Mouse (Mus musculus) lung, postnatal 0 days (tissue): Measurements from ENCODE around the gene Cst7. TPM values are rescaled to one million over a fixed set of nuclear protein-coding genes. Genes with fewer than 3 reads are reported as not detected.

Experiments
- ATAC-seq: fragments of 200-750 bp; cut with Nextera tagmentation; 2 replicates; pipeline ENCODE4 v1.8.0; 2017; ENCODE audit warnings: moderate library complexity
- DNase-seq: peaks from one replicate; pipeline ENCODE4 v3.0.0-alpha.2; 2016; ENCODE audit warnings: low spot score
- H3K27ac ChIP-seq: fragments of 300-500 bp; sonication (generic); 2 replicates; pipeline ENCODE4 v1.5.1; 2014; ENCODE audit warnings: antibody characterized with exemption, mild to moderate bottlenecking, low read length, mixed read lengths
- H3K27me3 ChIP-seq: fragments of 300-500 bp; sonication (generic); replicated peaks from 2 replicates; pipeline ENCODE4 v1.6.1; 2014; ENCODE audit warnings: low read length, mixed read lengths; ENCODE audit not compliant: insufficient read depth
- H3K36me3 ChIP-seq: fragments of 300-500 bp; sonication (generic); 2 replicates; pipeline ENCODE4 v1.6.1; 2014; ENCODE audit warnings: low read length, mixed read lengths; ENCODE audit not compliant: insufficient read depth
- H3K4me1 ChIP-seq: fragments of 300-500 bp; sonication (generic); 2 replicates; pipeline ENCODE4 v1.6.1; 2014; ENCODE audit warnings: antibody characterized with exemption, low read depth, low read length, mixed read lengths; ENCODE audit not compliant: insufficient read depth
- H3K4me2 ChIP-seq: fragments of 300-500 bp; sonication (generic); replicated peaks from 2 replicates; pipeline ENCODE4 v1.6.1; 2014; ENCODE audit warnings: low read depth, mild to moderate bottlenecking, low read length, moderate library complexity, mixed read lengths
- H3K4me3 ChIP-seq: fragments of 300-500 bp; sonication (generic); 2 replicates; pipeline ENCODE4 v1.5.1; 2014; ENCODE audit warnings: low read depth, low read length
- H3K9ac ChIP-seq: fragments of 300-500 bp; sonication (generic); replicated peaks from 2 replicates; pipeline ENCODE4 v1.6.1; 2014; ENCODE audit warnings: low read depth, mild to moderate bottlenecking
- H3K9me3 ChIP-seq: fragments of 300-500 bp; sonication (generic); 2 replicates; pipeline ENCODE4 v1.6.1; 2016; ENCODE audit warnings: low read length, mixed read lengths
- CTCF ChIP-seq: IDR thresholded peaks from 2 replicates; pipeline ENCODE4 v1.5.1; 2016; ENCODE audit warnings: antibody characterized with exemption, mild to moderate bottlenecking
- EP300 ChIP-seq: IDR thresholded peaks from 2 replicates; pipeline ENCODE4 v1.6.1; 2016; ENCODE audit warnings: antibody characterized with exemption, mild to moderate bottlenecking, control low read depth
- WGBS: fragments of 180-500 bp; shearing (Covaris S2); extraction: QIAGEN DNeasy Blood & Tissue Kit; methylation state at CpG from one replicate; pipeline ENCODE4 v1.1.7; 2014; 5-methylcytosine and 5-hydroxymethylcytosine counted together
- polyA plus RNA-seq: library from polyadenylated mRNA; unstranded; fragments of >200 nt; fragmentation: Nextera tagmentation; extraction: Ambion mirVana; gene quantifications from 2 replicates; pipeline ENCODE4 v1.2.1, GENCODE M21; 2015

The Cst7 gene
- polyA plus RNA-seq, 1 experiment from 2014 or later, result 0.32 TPM

DNA sequence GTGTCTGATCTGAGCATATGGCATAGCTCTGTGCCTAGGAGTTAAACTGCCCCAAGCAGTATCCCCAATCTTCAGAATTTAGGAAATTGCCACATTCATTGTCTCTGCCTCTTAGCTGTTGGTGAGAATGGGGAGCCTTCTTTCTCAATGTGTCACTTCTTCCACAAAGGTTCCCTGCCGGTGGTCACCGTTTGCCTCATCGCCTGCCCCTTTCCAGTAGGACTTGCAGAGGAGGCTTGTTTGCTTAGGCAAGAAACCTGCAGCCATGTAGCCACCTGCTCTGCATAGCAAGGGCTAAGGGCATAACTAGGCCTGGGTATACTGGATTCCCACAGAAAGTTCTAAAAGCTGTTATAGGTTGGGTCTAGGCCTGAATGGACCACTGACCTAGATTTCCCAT, 2.2 kb downstream of the Cst7 start:
- H3K4me1 ChIP-seq, result no peaks in the 10 kb centered on the region
- no peaks in the 10 kb centered on the region for H3K9me3 ChIP-seq
- no peak overlapping the region for H3K27ac ChIP-seq
- no peaks in the 10 kb centered on the region for H3K36me3 ChIP-seq
- no peak overlapping the region for H3K4me2 ChIP-seq
- H3K9ac ChIP-seq, result no peak overlapping the region
- ATAC-seq, result no peak
- WGBS, result 87% methylated on average over 3 of the region's 3 CpGs
- no peak for DNase-seq
- no peak overlapping the region for H3K4me3 ChIP-seq
- no peak for TF ChIP-seq CTCF
- TF ChIP-seq EP300, result no peak
- H3K27me3 ChIP-seq, result no peaks in the 10 kb centered on the region

DNA sequence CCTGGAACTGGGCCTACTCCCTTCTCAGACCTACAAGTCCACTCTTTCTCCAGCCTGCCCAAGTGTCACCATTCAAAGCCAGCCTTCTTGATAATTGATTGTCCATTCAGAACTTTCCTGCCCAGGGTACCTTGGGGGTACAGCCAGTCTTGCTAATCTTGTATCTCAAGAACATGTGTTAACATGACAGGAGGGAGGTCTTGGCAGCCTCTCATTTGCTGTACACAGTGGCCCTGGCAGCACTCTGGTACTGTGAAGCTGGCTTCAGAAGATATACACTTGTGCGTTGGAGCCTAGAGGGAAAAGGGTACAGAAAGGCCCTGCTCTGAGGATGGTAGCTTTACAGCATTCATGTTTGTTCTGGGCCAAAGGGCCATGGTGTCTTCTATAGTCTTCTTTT, 6.0 kb downstream of the Cst7 start:
- ATAC-seq, result no peak
- TF ChIP-seq EP300 (no peak), CTCF (no peak)
- 88% methylated on average over 1 of the region's 1 CpGs for WGBS
- no peaks in the 10 kb centered on the region for H3K9me3 ChIP-seq
- DNase-seq, result no peak
- H3K9ac ChIP-seq, result no peak overlapping the region
- no peak overlapping the region for H3K27ac ChIP-seq
- no peaks in the 10 kb centered on the region for H3K4me1 ChIP-seq
- H3K4me3 ChIP-seq, result no peak overlapping the region
- H3K36me3 ChIP-seq, result no peaks in the 10 kb centered on the region
- no peak overlapping the region for H3K4me2 ChIP-seq
- H3K27me3 ChIP-seq, result no peaks in the 10 kb centered on the region

DNA sequence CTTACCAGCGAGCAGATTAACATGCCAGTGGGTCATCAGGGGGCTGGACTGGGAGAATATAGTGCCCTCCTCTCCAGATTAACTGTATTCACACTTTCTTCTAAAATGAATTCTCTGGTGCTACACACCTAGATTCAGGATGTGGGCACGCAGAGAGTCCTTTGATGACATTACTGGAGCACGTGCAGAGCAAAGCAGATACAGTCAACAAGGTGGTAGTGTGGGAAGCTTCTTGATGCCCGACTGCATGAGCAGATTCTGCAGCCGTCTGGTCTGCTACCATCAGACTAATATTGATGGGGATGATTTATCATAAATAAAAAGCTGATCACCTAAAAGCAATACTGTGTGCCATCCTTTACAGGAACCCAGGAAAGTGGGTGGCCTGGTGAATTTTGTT, 8.4 kb downstream of the Cst7 start:
- ATAC-seq, result no peak
- DNase-seq, result no peak
- H3K4me1 ChIP-seq, result no peaks in the 10 kb centered on the region
- no peaks in the 10 kb centered on the region for H3K36me3 ChIP-seq
- H3K9me3 ChIP-seq, result no peaks in the 10 kb centered on the region
- H3K27me3 ChIP-seq, result no peaks in the 10 kb centered on the region
- TF ChIP-seq EP300, result no peak
- no peak for TF ChIP-seq CTCF
- 85% methylated on average over 5 of the region's 5 CpGs for WGBS
- H3K9ac ChIP-seq, result no peak overlapping the region
- H3K27ac ChIP-seq, result no peak overlapping the region
- no peak overlapping the region for H3K4me3 ChIP-seq
- no peak overlapping the region for H3K4me2 ChIP-seq

DNA sequence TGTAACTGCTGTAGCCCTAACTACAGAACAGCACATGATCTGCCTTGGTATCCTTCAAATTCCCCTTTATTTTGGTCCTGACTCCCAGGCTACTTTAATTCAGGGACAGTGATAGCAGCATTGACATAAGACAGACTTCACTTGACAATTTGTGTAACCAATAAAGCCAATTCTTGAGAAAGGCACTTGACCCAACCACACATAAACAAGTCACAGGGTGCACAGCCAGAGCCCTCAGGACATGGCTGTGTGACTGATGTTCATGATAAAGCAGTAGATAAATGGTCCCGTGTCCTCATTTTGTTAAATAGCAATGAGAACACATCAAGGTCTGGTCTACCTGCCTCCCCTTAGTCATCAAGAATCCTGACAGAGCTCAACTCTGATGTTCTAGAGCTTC, 9.4 kb downstream of the Cst7 start:
- Histone ChIP-seq H3K4me2 (no peak overlapping the region), H3K27me3 (no peaks in the 10 kb centered on the region), H3K36me3 (0 out of 2 replicates have a peak, but pooled peaks cover 4% of the 10 kb centered on the region), H3K4me1 (no peaks in the 10 kb centered on the region), H3K4me3 (no peak overlapping the region), H3K9me3 (no peaks in the 10 kb centered on the region), H3K9ac (no peak overlapping the region), H3K27ac (no peak overlapping the region)
- ATAC-seq, result no peak
- no peak for TF ChIP-seq EP300
- no peak for TF ChIP-seq CTCF
- 60% methylated on average over 1 of the region's 1 CpGs for WGBS
- no peak for DNase-seq

GRCm38 (mm10) chr2:150589076-150589475, 18.9 kb downstream of the Cst7 start:
- H3K36me3 ChIP-seq, result peaks cover 24% of the 10 kb centered on the region; the same call in 1 of the 2 replicates
- ATAC-seq (no peak), DNase-seq (no peak)
- no peak overlapping the region for H3K27ac ChIP-seq
- H3K9me3 ChIP-seq, result no peaks in the 10 kb centered on the region
- H3K4me2 ChIP-seq, result no peak overlapping the region
- TF ChIP-seq CTCF (no peak), EP300 (no peak)
- no peak overlapping the region for H3K4me3 ChIP-seq
- 77% methylated on average over 11 of the region's 11 CpGs for WGBS
- no peak overlapping the region for H3K9ac ChIP-seq
- no peaks in the 10 kb centered on the region for H3K4me1 ChIP-seq
- H3K27me3 ChIP-seq, result no peaks in the 10 kb centered on the region

- H3K27ac ChIP-seq, result no peak overlapping the region
- H3K4me2 ChIP-seq, result no peak overlapping the region
- peak; percentile 84 for ATAC-seq
- DNase-seq, result peak; percentile 58
- no peaks in the 10 kb centered on the region for H3K4me1 ChIP-seq
- no peak overlapping the region for H3K4me3 ChIP-seq
- H3K27me3 ChIP-seq, result no peaks in the 10 kb centered on the region
- WGBS, result 73% methylated on average over 3 of the region's 3 CpGs
- H3K9me3 ChIP-seq, result no peaks in the 10 kb centered on the region
- no peaks in the 10 kb centered on the region; the same call in 1 of the 2 replicates for H3K36me3 ChIP-seq
- TF ChIP-seq EP300 (no peak), CTCF (no peak)
- H3K9ac ChIP-seq, result no peak overlapping the region
Observed at GRCm38 (mm10) chr2:150595411-150596190, 25.4 kb downstream of the Cst7 start.
